11 mouse cellular contexts compared by ENCODE assay signal in the genomic region with DNA sequence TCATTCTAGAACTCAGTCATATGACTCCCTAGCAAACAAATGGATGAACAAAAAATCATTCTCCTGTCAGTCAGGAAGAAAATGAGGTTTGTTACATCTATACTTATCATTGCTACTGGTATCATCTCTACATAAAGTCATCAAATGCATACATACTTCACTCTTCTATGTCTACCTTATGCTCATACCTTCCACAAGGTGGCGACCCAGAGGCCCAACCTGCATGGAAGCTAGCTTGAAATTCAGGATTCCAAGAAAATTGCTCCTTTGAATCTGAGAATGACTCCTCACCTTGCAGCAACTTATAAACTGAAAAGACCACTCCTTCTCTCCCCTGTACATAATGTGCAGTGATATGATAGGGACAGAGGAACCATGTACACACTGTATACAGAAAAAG.
DNase-seq lines count a peak whose midpoint lies in the region; ATAC-seq and TF ChIP-seq lines count a peak whose summit lies in the region.
"Had no signal": no experiment of that assay in that cellular context is flagged by ENCODE, and none has a peak within 500 bp of the region (broad histone marks: within the 10 kb centered on the region; RNA-seq: fewer than 3 reads in every experiment).

No protein-coding gene starts in this region.

- H3K36me3 ChIP-seq in forebrain, postnatal 0 days (ENCODE audit: insufficient read depth) = no peaks in the 10 kb centered on the region
- no peaks in the 10 kb centered on the region for H3K36me3 ChIP-seq in forebrain, embryonic 10.5 days (replicated peaks)
- no peaks in the 10 kb centered on the region for H3K36me3 ChIP-seq in lung, embryonic 14.5 days (ENCODE audit: insufficient read depth)
- H3K36me3 ChIP-seq in forebrain, embryonic 15.5 days = no peaks in the 10 kb centered on the region
- H3K36me3 ChIP-seq: liver, embryonic 15.5 days had no signal

- no peak for DNase-seq in forebrain, postnatal 0 days
- DNase-seq in forebrain, embryonic 10.5 days (ENCODE audit: extremely low spot score, low spot score) = no peak
- no peak for DNase-seq in lung, adult 2 months
- DNase-seq in lung, postnatal 25 days (ENCODE audit: low spot score) = no peak
- DNase-seq in brain, embryonic 14.5 days (ENCODE audit: low read depth) = peak; percentile 18
- DNase-seq in lung, embryonic 14.5 days = peak; percentile 23
- no peak for DNase-seq in thymus, postnatal 10 days (ENCODE audit: low spot score in 2 of 2)
- DNase-seq: gastrocnemius, postnatal 10 days had no signal

- peak; percentile 27 for TF ChIP-seq CTCF in forebrain, postnatal 0 days (IDR thresholded peaks at IDR 0.05; ENCODE audit: low read depth)
- 0 out of 2 replicates have a peak, but pooled peaks have one; percentile 18 for TF ChIP-seq CTCF in lung, adult 2 months (IDR thresholded peaks at IDR 0.05; ENCODE audit: insufficient read depth, low read length)
- no peak; the same call in 1 of the 2 replicates for TF ChIP-seq CTCF in brain, embryonic 14.5 days (IDR thresholded peaks at IDR 0.05; ENCODE audit: borderline replicate concordance, extremely low read depth, insufficient read depth, insufficient read length)
- peak; percentile 60 for TF ChIP-seq CTCF in lung, embryonic 14.5 days (IDR thresholded peaks at IDR 0.05; ENCODE audit: low read depth)

- no peaks in the 10 kb centered on the region for H3K4me1 ChIP-seq in forebrain, postnatal 0 days (ENCODE audit: insufficient read depth)
- no peaks in the 10 kb centered on the region for H3K4me1 ChIP-seq in forebrain, embryonic 10.5 days
- H3K4me1 ChIP-seq in lung, adult 2 months (ENCODE audit: control insufficient read depth, insufficient read depth, low read length) = no peaks in the 10 kb centered on the region
- H3K4me1 ChIP-seq in lung, embryonic 14.5 days (ENCODE audit: insufficient read depth) = no peaks in the 10 kb centered on the region
- H3K4me1 ChIP-seq in forebrain, embryonic 15.5 days = no peaks in the 10 kb centered on the region
- H3K4me1 ChIP-seq: liver, embryonic 15.5 days had no signal

- no peaks in the 10 kb centered on the region for H3K27me3 ChIP-seq in forebrain, postnatal 0 days (ENCODE audit: insufficient read depth, low read length)
- H3K27me3 ChIP-seq in forebrain, embryonic 10.5 days (ENCODE audit: poor library complexity, severe bottlenecking) = no peaks in the 10 kb centered on the region
- H3K27me3 ChIP-seq in lung, embryonic 14.5 days (ENCODE audit: insufficient read depth, low read length) = no peaks in the 10 kb centered on the region
- H3K27me3 ChIP-seq in forebrain, embryonic 15.5 days = no peaks in the 10 kb centered on the region
- H3K27me3 ChIP-seq: liver, embryonic 15.5 days had no signal

- no peak overlapping the region for H3K9ac ChIP-seq in forebrain, postnatal 0 days
- H3K9ac ChIP-seq in lung, embryonic 14.5 days = no peak overlapping the region
- no peak overlapping the region for H3K9ac ChIP-seq in forebrain, embryonic 15.5 days (replicated peaks)
- H3K9ac ChIP-seq: liver, embryonic 15.5 days had no signal

- H3K4me3 ChIP-seq in forebrain, postnatal 0 days (ENCODE audit: low read depth, low read length) = no peak overlapping the region
- no peak overlapping the region for H3K4me3 ChIP-seq in forebrain, embryonic 10.5 days
- no peak overlapping the region for H3K4me3 ChIP-seq in lung, adult 2 months (replicated peaks; ENCODE audit: extremely low read depth, low read depth, low read length)
- no peak overlapping the region for H3K4me3 ChIP-seq in lung, embryonic 14.5 days (ENCODE audit: low read depth, low read length)
- no peak overlapping the region for H3K4me3 ChIP-seq in forebrain, embryonic 15.5 days
- H3K4me3 ChIP-seq: liver, embryonic 15.5 days; myocyte had no signal

- WGBS in forebrain, postnatal 0 days = 53% methylated on average over 1 of the region's 1 CpGs
- 52% methylated on average over 1 of the region's 1 CpGs for WGBS in forebrain, embryonic 10.5 days
- 39% methylated on average over 1 of the region's 1 CpGs for WGBS in lung, adult 2 months
- 42% methylated on average over 1 of the region's 1 CpGs for WGBS in lung, embryonic 14.5 days
- 48% methylated on average over 1 of the region's 1 CpGs for WGBS in forebrain, embryonic 15.5 days

- no peak for TF ChIP-seq POLR2A in lung, adult 2 months (IDR thresholded peaks at IDR 0.05; ENCODE audit: borderline replicate concordance, extremely low read depth, low read depth, low read length)
- no peak for TF ChIP-seq POLR2A in brain, embryonic 14.5 days (IDR thresholded peaks at IDR 0.05; ENCODE audit: borderline replicate concordance, extremely low read depth, insufficient read depth, insufficient read length, poor library complexity, severe bottlenecking)

- H3K9me3 ChIP-seq in forebrain, postnatal 0 days (ENCODE audit: low read length) = no peaks in the 10 kb centered on the region
- H3K9me3 ChIP-seq in forebrain, embryonic 10.5 days = no peaks in the 10 kb centered on the region
- no peaks in the 10 kb centered on the region for H3K9me3 ChIP-seq in lung, embryonic 14.5 days (ENCODE audit: low read depth, low read length)
- H3K9me3 ChIP-seq in forebrain, embryonic 15.5 days = no peaks in the 10 kb centered on the region
- H3K9me3 ChIP-seq: liver, embryonic 15.5 days had no signal

- ATAC-seq in forebrain, postnatal 0 days = no peak
- no peak for ATAC-seq in lung, embryonic 14.5 days (ENCODE audit: insufficient read depth)
- no peak for ATAC-seq in forebrain, embryonic 15.5 days (replicated peaks)

- H3K27ac ChIP-seq in forebrain, postnatal 0 days (ENCODE audit: low read depth, low read length) = no peak overlapping the region
- no peak overlapping the region for H3K27ac ChIP-seq in forebrain, embryonic 10.5 days
- H3K27ac ChIP-seq in lung, embryonic 14.5 days (ENCODE audit: low read depth) = no peak overlapping the region
- no peak overlapping the region for H3K27ac ChIP-seq in forebrain, embryonic 15.5 days (replicated peaks)
- H3K27ac ChIP-seq: liver, embryonic 15.5 days had no signal

- no peak overlapping the region for H3K4me2 ChIP-seq in forebrain, postnatal 0 days (ENCODE audit: low read depth)
- no peak overlapping the region for H3K4me2 ChIP-seq in lung, embryonic 14.5 days
- no peak overlapping the region for H3K4me2 ChIP-seq in forebrain, embryonic 15.5 days (replicated peaks)
- H3K4me2 ChIP-seq: liver, embryonic 15.5 days had no signal

Comparison
In these comparisons a context has a peak if more than half of its experiments do, and no peak if none do; other contexts are left out.
1. DNase-seq: peak in brain, embryonic 14.5 days (single experiment) and lung, embryonic 14.5 days (single experiment); none in forebrain, postnatal 0 days (single experiment), forebrain, embryonic 10.5 days (single experiment), lung, adult 2 months (single experiment), lung, postnatal 25 days (single experiment) and thymus, postnatal 10 days (0 of 2).